Mouse (Mus musculus): ENCODE data around the gene Tctn3. TPM values are rescaled to one million over a fixed set of nuclear protein-coding genes. Genes with fewer than 3 reads are reported as not detected.
A peak's percentile ranks its signal among the peaks of the same experiment; 100 is the strongest.
"Not testable (repeated sequence)": the region's sequence is repeated elsewhere in the genome, so short reads cannot be mapped to it uniquely, and the experiment has no call there.

Tctn3 gene
- total RNA-seq, 2 experiments from 2014 or later = 15.8 to 17.6 TPM

DNA sequence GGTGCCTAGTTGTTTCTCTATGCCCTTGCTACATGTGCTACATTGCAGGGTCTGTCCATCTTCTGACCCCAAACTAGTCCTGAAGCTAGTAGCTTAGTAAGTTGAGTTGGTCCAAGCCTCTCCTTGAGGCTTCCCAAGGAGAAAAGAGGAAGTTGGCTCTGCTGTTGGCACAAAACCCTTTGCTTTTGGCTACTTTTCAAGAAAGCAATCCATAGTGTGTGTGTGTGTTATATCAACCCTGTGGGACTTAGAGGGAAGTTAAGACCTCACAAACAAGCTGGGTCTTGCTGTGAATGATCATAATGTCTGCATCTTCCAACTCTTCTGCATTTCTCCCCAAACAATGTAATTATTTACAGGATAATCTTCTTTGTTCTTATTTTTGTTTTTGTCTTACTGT is 16.9 kb upstream of the Tctn3 start:
- DNase-seq (ENCODE audit: extremely low spot score in 1 of 2, low spot score in 1 of 2) = no peak

DNA sequence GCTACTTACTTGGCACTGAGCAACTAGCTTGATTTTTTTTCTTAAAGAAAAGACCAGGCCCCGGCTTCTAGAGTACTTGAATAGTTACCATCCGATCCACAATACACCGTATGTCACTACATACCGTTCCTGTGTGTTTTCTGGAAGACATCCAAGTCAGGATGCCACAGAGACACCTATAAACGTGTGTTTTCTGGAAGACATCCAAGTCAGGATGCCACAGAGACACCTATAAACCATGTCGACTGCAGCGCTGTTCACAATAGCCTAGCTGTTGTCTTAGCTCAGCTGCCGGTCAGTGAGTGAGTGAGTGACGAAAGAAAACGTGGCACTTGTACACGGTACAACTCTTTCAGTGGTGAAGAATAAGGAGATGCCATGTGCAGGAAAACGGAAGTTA is 13.9 kb upstream of the Tctn3 start:
- no peak for DNase-seq (ENCODE audit: extremely low spot score in 1 of 2, low spot score in 1 of 2)

DNA sequence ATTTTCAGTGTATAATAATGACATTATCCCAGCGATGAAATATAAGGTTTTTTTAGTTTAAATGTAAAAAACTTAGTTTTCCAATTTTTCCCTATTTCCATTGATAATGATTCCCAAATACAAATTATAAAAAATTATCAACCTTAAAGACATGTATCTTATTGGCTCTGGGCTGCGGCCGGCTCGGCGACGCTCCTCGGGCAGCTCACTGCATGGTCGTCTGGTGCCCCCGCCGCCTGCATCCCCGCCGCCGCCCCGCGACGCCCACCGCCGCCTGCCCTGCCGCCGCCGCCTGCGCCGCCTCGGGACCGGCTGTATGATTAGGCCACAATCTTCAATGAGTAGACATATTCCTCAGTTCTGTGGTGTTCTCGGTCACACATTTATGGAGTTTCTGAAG is 9.6 kb upstream of the Tctn3 start:
- DNase-seq (ENCODE audit: extremely low spot score in 1 of 2, low spot score in 1 of 2) = not testable (repeated sequence)

DNA sequence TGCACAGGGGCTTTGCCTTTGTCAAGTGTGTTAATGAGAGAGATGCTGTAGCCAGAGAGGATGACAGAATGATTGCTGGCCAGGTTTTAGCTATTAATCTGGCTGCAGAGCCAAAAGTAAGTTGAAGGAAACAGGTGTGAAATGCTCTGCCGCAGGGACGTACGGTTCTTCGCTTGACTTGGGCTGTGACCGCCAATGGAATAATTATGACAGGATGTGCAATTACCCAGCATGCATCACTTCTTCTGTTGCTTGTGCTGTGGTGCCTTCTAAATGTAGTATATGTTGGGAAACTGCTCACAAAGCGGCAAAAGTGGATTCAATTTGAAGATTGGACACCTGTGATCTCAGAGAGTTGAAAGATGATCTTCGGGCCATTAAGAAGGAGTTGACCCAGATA is 4.0 kb upstream of the Tctn3 start:
- no peak for DNase-seq (ENCODE audit: extremely low spot score in 1 of 2, low spot score in 1 of 2)

DNA sequence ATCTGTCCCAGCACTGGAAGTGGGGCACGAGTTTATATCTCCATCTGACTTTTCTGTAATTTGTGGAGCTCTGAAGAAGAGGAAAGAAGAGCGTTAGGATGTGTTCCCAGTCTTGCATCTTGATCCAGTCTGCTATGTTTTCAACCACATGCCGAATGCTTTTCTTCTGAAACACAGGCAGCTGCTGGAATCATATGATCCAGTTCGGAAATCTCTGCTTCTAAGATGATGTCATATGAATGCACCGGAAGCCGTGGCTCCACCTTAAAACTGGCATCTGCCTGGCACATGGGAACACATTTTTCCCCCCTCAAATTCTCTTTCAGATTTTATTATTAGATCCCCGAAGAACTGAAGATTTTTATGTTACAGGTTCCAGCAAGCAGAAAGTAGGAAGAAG is 2.8 kb upstream of the Tctn3 start:
- no peak for DNase-seq (ENCODE audit: extremely low spot score in 1 of 2, low spot score in 1 of 2)

DNA sequence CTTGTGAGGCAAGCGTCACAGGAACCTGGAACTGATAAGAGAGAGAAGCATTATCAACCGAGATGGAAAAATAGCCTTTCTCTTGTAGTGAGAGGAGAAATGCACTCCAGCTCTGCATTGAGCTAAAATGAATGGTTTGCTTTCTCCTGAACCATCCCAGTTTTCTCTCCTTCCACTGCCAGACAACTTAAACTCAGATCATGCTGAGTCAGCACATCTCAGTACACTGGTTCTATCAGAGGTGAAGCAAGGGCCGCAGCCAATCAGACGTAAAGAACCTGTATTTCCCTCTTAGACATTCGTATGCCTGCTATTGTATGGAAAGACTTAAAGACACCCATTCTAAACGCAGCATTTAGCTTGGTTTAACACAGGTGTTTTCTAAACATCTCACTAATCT is 4.4 kb downstream of the Tctn3 start:
- no peak for DNase-seq (ENCODE audit: extremely low spot score in 1 of 2, low spot score in 1 of 2)

DNA sequence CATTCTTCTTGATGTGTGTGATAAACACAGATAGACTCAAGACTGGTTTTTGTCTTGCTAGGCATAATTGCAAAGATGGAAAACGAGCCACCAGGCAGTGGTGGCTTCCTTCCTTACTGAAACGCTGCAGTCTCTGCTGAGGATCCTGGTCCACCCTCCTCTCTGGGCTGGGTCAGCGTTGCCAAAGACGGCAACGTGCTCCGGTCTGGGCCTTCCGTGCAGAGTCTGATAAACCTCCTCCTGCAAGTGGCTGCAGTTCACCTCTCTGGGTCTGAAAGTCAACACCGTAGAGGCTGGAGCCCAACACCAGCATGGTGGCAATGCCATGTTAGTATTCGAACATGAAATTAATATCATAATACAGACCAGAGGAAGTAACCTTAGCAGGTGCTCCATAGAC is 6.8 kb downstream of the Tctn3 start:
- no peak for DNase-seq (ENCODE audit: extremely low spot score in 1 of 2, low spot score in 1 of 2)

DNA sequence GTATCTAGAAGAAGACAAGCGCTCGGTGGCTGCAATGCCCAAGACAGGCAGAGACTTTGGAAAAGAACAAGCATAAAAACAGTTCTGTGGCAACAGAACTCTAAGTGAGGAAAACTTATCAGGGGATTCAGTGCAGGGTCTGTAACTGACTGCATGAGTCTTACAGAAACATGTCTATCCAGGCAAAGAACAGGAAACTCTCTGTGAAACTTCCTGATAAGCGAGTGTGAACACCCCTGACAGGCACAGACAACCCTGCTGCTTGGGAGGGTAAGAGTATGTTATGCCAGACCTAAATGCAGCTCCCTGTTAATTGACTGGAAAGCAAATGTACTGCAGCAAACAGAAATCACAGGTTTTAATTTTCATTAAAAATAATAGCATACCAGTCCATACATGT is 10.2 kb downstream of the Tctn3 start:
- no peak for DNase-seq (ENCODE audit: extremely low spot score in 1 of 2, low spot score in 1 of 2)

DNA sequence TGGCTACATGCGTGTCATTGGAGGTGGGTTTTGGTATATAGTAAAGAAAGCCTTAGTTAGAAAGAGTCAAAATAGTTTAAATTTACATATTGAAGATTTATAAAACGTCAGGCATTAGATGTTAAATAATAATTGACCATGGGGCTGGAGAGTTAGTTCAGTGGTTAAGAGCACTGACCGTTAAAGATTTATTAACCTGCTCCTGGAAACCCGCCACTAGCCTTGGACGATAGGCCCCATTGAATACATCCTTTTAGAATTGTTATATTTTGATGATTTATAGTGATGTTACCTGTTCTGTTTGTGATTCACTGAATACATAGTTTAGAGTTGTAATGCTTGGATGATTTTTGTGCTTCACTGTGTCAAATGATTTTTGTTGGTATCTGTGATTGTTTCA is 11.2 kb downstream of the Tctn3 start:
- not testable (repeated sequence) for DNase-seq (ENCODE audit: extremely low spot score in 1 of 2, low spot score in 1 of 2)

GRCm38 (mm10) chr19:40595831-40596230 is 16.2 kb downstream of the Tctn3 start:
- DNase-seq (ENCODE audit: extremely low spot score in 1 of 2, low spot score in 1 of 2) = no peak

- DNase-seq (ENCODE audit: extremely low spot score in 1 of 2, low spot score in 1 of 2) = no peak
Measured at GRCm38 (mm10) chr19:40595231-40595630, 16.8 kb downstream of the Tctn3 start.

- no peak for DNase-seq (ENCODE audit: extremely low spot score in 1 of 2, low spot score in 1 of 2)
Measured at GRCm38 (mm10) chr19:40589530-40589880, 22.5 kb downstream of the Tctn3 start.

- peak; percentile 63 to 89 for DNase-seq (ENCODE audit: extremely low spot score in 1 of 2, low spot score in 1 of 2)
Measured at GRCm38 (mm10) chr19:40588847-40589529, 23.0 kb downstream of the Tctn3 start.

DNA sequence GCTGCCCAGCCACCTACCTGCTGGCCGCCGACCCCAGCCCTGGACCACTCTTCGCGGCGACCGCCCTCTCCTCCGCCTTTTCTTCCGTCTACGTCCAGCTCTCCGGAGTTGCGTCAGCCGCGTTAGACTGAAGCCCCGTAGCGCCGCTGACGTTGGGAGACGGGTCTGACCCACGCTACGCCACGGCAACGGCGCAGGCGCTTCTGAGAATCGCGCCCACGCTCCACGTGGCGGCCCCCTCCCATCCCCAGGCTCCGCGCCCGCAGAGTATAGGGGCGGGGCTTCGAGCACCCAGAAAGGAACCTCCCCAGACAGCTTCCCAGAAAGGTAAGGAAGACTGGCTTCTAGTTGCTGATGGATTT is 23.8 kb downstream of the Tctn3 start, which contains the start of gene Aldh18a1:
TSS of gene Aldh18a1 (minus strand) at position 171 of the 362 bp plus-strand sequence.
- DNase-seq (ENCODE audit: extremely low spot score in 1 of 2, low spot score in 1 of 2) = peak; percentile 94 to 95

DNA sequence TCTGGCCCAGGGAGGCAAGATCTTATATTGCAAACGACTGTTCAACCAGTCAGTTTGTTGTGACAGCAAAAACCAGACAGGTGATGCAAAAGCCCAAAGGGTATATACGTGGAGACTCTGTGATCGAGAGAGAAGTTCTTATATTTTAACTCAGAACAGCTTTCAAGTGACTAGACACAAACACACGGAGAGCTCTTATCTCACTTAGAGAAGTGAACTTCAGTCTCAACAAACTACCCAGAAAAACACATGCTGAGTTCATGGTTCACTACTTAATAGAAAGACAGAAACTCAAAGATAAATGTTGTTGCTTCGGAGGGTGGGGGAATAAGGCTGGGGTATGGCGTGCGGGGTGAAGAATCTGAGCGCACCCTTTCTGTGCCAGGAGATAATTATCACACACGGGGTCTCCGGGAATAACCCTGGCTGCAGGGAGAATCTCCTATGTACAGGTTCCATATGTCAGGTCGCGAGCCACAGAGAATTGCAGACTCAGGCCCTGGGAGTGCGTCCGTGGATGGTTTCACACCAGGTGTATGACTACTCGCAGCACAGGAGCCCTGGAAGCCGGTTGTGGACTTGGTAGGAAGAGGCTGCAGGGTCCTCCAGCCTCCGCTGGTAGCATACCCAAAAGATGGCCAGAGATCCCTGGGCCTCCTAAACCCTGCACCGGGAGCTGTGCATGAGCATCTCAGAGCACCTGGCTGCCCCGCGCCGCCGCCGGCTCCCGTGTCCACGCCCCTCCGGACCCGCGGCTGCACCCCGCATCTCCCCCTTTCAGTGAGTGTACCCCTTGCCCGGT is 24.3 kb downstream of the Tctn3 start:
- DNase-seq (ENCODE audit: extremely low spot score in 1 of 2, low spot score in 1 of 2) = no peak

GRCm38 (mm10) chr19:40586908-40587307 is 25.1 kb downstream of the Tctn3 start:
- no peak for DNase-seq (ENCODE audit: extremely low spot score in 1 of 2, low spot score in 1 of 2)

DNA sequence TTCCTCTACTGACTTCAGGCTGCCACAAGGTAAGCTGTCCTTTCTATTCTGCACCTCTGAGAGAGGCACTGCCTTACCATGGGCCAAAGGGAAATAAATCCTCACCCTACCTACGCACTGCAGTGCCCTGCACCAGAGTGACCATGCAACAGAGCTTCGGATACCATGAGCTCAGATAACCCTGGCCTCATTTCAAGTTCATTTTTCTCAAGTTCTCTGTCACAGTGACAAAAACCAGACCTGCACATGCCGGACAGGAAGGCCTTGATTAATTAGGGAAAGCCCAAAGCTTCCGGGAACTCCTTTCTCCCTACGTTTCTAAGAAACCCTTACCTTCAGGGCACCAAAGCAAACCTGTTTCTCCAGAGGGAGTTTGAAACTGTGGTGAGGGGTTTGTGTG is 30.4 kb downstream of the Tctn3 start:
- no peak for DNase-seq (ENCODE audit: extremely low spot score in 1 of 2, low spot score in 1 of 2)

DNA sequence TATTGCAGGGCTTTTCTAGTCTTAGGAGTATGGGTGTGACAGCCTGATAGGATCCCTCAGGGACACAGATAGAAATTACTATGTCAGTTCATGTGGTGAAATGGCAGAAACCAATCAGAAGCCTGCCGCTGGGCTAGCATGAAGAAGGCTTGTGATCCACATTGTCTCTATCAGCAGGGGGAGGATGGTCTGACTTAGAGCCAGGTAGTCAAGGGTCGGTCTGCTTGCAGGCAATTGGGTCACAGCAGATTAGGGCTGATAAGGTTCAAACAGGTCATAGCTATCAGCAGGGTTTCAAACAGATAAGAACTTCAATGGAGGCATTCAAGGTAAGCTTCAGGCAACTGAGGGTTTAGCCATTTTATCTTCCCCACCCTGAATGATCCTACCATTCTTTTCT is 31.1 kb downstream of the Tctn3 start:
- no peak for DNase-seq (ENCODE audit: extremely low spot score in 1 of 2, low spot score in 1 of 2)

GRCm38 (mm10) chr19:40575438-40575837 is 36.6 kb downstream of the Tctn3 start:
- DNase-seq (ENCODE audit: extremely low spot score in 1 of 2, low spot score in 1 of 2) = no peak

- DNase-seq (ENCODE audit: extremely low spot score in 1 of 2, low spot score in 1 of 2) = no peak
Measured at GRCm38 (mm10) chr19:40570726-40571125, 41.3 kb downstream of the Tctn3 start.

- DNase-seq (ENCODE audit: extremely low spot score in 1 of 2, low spot score in 1 of 2) = no peak
Measured at GRCm38 (mm10) chr19:40567616-40568015, 44.4 kb downstream of the Tctn3 start.
